9 mouse cellular contexts compared by ENCODE assay signal in the genomic region with DNA sequence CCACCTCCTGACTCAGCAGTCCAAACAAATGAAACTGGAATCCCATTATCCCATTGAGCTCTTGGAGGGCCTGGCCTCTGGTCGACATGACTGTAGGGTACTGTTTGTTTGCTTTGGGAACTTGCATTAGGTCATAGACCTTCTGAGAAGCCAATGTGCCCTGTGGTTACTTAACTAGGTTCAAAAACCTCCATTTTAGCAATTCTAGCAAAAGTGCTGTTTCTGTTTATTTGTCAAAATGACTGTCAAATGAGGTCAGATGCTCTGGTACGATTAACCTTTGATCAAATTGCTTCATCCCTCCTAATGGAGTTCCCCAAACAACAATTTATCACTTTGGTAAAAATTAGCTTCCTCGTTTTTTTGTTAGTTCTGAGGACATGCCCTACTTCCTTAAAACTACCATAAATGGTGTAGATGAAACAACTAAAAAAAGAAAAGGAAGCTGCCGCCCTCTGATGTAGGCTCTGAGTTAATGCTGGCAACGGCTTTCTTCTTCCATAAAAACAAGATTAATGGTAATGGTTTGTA. TPM values are rescaled to one million over a fixed set of nuclear protein-coding genes. Genes with fewer than 3 reads are reported as not detected.
DNase-seq lines count a peak whose midpoint lies in the region; ATAC-seq and TF ChIP-seq lines count a peak whose summit lies in the region.
"Had no signal": no experiment of that assay in that cellular context is flagged by ENCODE, and none has a peak within 500 bp of the region (broad histone marks: within the 10 kb centered on the region; RNA-seq: fewer than 3 reads in every experiment).

No protein-coding gene starts in this region.

- 49% methylated on average over 5 of the region's 5 CpGs for WGBS in embryonic facial prominence, embryonic 13.5 days
- WGBS in limb, embryonic 15.5 days: 31% methylated on average over 5 of the region's 5 CpGs
- 20% methylated on average over 5 of the region's 5 CpGs for WGBS in stomach, embryonic 14.5 days

- no peak for DNase-seq in left cerebral cortex, adult 2 months (ENCODE audit: extremely low spot score in 1 of 2, low spot score in 2 of 2)
- DNase-seq in left cerebral cortex, adult 18-20 months (ENCODE audit: low spot score in 2 of 2): no peak
- no peak for DNase-seq in cerebellum, adult 9-10 months
- no peak for DNase-seq in gastrocnemius, postnatal 4 days (ENCODE audit: low spot score in 2 of 2)
- no peak for DNase-seq in frontal cortex, postnatal 25 days (ENCODE audit: low spot score in 2 of 2)

- intact Hi-C loops in left cerebral cortex, adult 2 months (cut with DNase I): no loop called here

- no peak overlapping the region for H3K4me3 ChIP-seq in left cerebral cortex, adult 2 months
- H3K4me3 ChIP-seq in embryonic facial prominence, embryonic 13.5 days: no peak overlapping the region
- H3K4me3 ChIP-seq in limb, embryonic 15.5 days: no peak overlapping the region
- H3K4me3 ChIP-seq in stomach, embryonic 14.5 days (ENCODE audit: low read depth, low read length): no peak overlapping the region
- H3K4me3 ChIP-seq: neural tube, embryonic 12.5 days had no signal

- H3K9ac ChIP-seq in embryonic facial prominence, embryonic 13.5 days: no peak overlapping the region
- no peak overlapping the region for H3K9ac ChIP-seq in limb, embryonic 15.5 days
- no peak overlapping the region for H3K9ac ChIP-seq in stomach, embryonic 14.5 days (replicated peaks; ENCODE audit: low read depth, low read length)
- H3K9ac ChIP-seq: neural tube, embryonic 12.5 days had no signal

- H3K4me1 ChIP-seq in embryonic facial prominence, embryonic 13.5 days: peaks cover 26% of the 10 kb centered on the region
- H3K4me1 ChIP-seq in limb, embryonic 15.5 days: peaks cover 32% of the 10 kb centered on the region
- H3K4me1 ChIP-seq in stomach, embryonic 14.5 days (ENCODE audit: control insufficient read depth, insufficient read depth, low read length): peaks cover 23% of the 10 kb centered on the region; the same call in 1 of the 2 replicates

- no peak; the same call in 1 of the 2 replicates for TF ChIP-seq CTCF in left cerebral cortex, adult 2 months (IDR thresholded peaks at IDR 0.05)

- peaks cover 8% of the 10 kb centered on the region; the same call in 1 of the 2 replicates for H3K36me3 ChIP-seq in embryonic facial prominence, embryonic 13.5 days
- H3K36me3 ChIP-seq in limb, embryonic 15.5 days: peaks cover 7% of the 10 kb centered on the region
- H3K36me3 ChIP-seq in stomach, embryonic 14.5 days (ENCODE audit: control insufficient read depth, insufficient read depth, low read length): peaks cover 4% of the 10 kb centered on the region; the same call in 1 of the 2 replicates

- peak overlapping the region; percentile 73 for H3K27ac ChIP-seq in left cerebral cortex, adult 2 months
- H3K27ac ChIP-seq in embryonic facial prominence, embryonic 13.5 days: 0 out of 2 replicates have a peak overlapping the region, but pooled peaks have one; percentile 1
- H3K27ac ChIP-seq in limb, embryonic 15.5 days: 0 out of 2 replicates have a peak overlapping the region, but pooled peaks have one; percentile 38
- peak overlapping the region; percentile 82 for H3K27ac ChIP-seq in stomach, embryonic 14.5 days (ENCODE audit: low read length)
- H3K27ac ChIP-seq: neural tube, embryonic 12.5 days had no signal

- H3K27me3 ChIP-seq in embryonic facial prominence, embryonic 13.5 days: no peaks in the 10 kb centered on the region
- no peaks in the 10 kb centered on the region for H3K27me3 ChIP-seq in limb, embryonic 15.5 days
- no peaks in the 10 kb centered on the region for H3K27me3 ChIP-seq in stomach, embryonic 14.5 days (ENCODE audit: control insufficient read depth, insufficient read depth, low read length)
- H3K27me3 ChIP-seq: neural tube, embryonic 12.5 days had no signal

- no peak overlapping the region for H3K4me2 ChIP-seq in embryonic facial prominence, embryonic 13.5 days
- no peak overlapping the region for H3K4me2 ChIP-seq in limb, embryonic 15.5 days
- 0 out of 2 replicates have a peak overlapping the region, but pooled peaks have one; percentile 7 for H3K4me2 ChIP-seq in stomach, embryonic 14.5 days (replicated peaks; ENCODE audit: low read depth, low read length)
- H3K4me2 ChIP-seq: neural tube, embryonic 12.5 days had no signal

- H3K9me3 ChIP-seq in embryonic facial prominence, embryonic 13.5 days: no peaks in the 10 kb centered on the region
- no peaks in the 10 kb centered on the region for H3K9me3 ChIP-seq in limb, embryonic 15.5 days
- no peaks in the 10 kb centered on the region for H3K9me3 ChIP-seq in stomach, embryonic 14.5 days (ENCODE audit: control insufficient read depth, low read depth, low read length)
- H3K9me3 ChIP-seq: neural tube, embryonic 12.5 days had no signal

- ATAC-seq in embryonic facial prominence, embryonic 13.5 days (ENCODE audit: insufficient number of reproducible peaks, insufficient read depth, low FRiP score, low TSS enrichment, low read depth): no peak
- ATAC-seq in limb, embryonic 15.5 days (ENCODE audit: insufficient number of reproducible peaks, low FRiP score, low TSS enrichment, low read depth): no peak
- ATAC-seq in stomach, embryonic 14.5 days (ENCODE audit: insufficient number of reproducible peaks, insufficient read depth, low FRiP score, low read depth): no peak

RNA-seq across cellular contexts. Expression of gene Gpx1, which starts 3.7 kb away (rescaled TPM):
- 10 to 100 TPM; 90.0 to 94.1 TPM for total RNA-seq in left cerebral cortex, adult 2 months (2021)
- 100 to 1,000 TPM in 1 of 2 experiments, 10 to 100 TPM in 1; 99.8 to 110 TPM for total RNA-seq in left cerebral cortex, adult 18-20 months (2021)
- polyA plus RNA-seq in embryonic facial prominence, embryonic 13.5 days (2015; fragmentation: Nextera tagmentation; extraction: Ambion mirVana): 775 and 811 TPM in 2 replicates
- 621 and 657 TPM in 2 replicates for polyA plus RNA-seq in limb, embryonic 15.5 days (2015; fragmentation: Nextera tagmentation; extraction: Ambion mirVana)
- polyA plus RNA-seq in stomach, embryonic 14.5 days (2014; fragmentation: Nextera tagmentation; extraction: Ambion mirVana): 676 and 679 TPM in 2 replicates
- 100 to 1,000 TPM in 1 of 2 experiments, 10 to 100 TPM in 1; 91.8 to 108 TPM for total RNA-seq in gastrocnemius, postnatal 4 days (2021)

RNA-seq across cellular contexts. Expression of gene Usp4, which starts 5.3 kb away (rescaled TPM):
- total RNA-seq in left cerebral cortex, adult 2 months (2021): 100 to 1,000 TPM; 122 to 124 TPM
- 100 to 1,000 TPM; 123 to 125 TPM for total RNA-seq in left cerebral cortex, adult 18-20 months (2021)
- polyA plus RNA-seq in embryonic facial prominence, embryonic 13.5 days (2015; fragmentation: Nextera tagmentation; extraction: Ambion mirVana): 106 and 110 TPM in 2 replicates
- 99.6 and 108 TPM in 2 replicates for polyA plus RNA-seq in limb, embryonic 15.5 days (2015; fragmentation: Nextera tagmentation; extraction: Ambion mirVana)
- polyA plus RNA-seq in stomach, embryonic 14.5 days (2014; fragmentation: Nextera tagmentation; extraction: Ambion mirVana): 102 and 103 TPM in 2 replicates
- total RNA-seq in gastrocnemius, postnatal 4 days (2021): 10 to 100 TPM; 77.2 to 93.2 TPM

RNA-seq across cellular contexts. Expression of gene Tcta, which starts 36.4 kb away (rescaled TPM):
- 10 to 100 TPM; 29.3 to 35.4 TPM for total RNA-seq in left cerebral cortex, adult 2 months (2021)
- total RNA-seq in left cerebral cortex, adult 18-20 months (2021): 10 to 100 TPM; 30.3 to 32.0 TPM
- polyA plus RNA-seq in embryonic facial prominence, embryonic 13.5 days (2015; fragmentation: Nextera tagmentation; extraction: Ambion mirVana): 31.5 and 34.2 TPM in 2 replicates
- polyA plus RNA-seq in limb, embryonic 15.5 days (2015; fragmentation: Nextera tagmentation; extraction: Ambion mirVana): 44.3 and 47.6 TPM in 2 replicates
- 37.9 and 43.3 TPM in 2 replicates for polyA plus RNA-seq in stomach, embryonic 14.5 days (2014; fragmentation: Nextera tagmentation; extraction: Ambion mirVana)
- 10 to 100 TPM; 24.7 to 33.9 TPM for total RNA-seq in gastrocnemius, postnatal 4 days (2021)

RNA-seq across cellular contexts. Expression of gene Rhoa, which starts 36.4 kb away (rescaled TPM):
- 100 to 1,000 TPM; 154 to 159 TPM for total RNA-seq in left cerebral cortex, adult 2 months (2021)
- 100 to 1,000 TPM; 159 to 170 TPM for total RNA-seq in left cerebral cortex, adult 18-20 months (2021)
- 437 and 448 TPM in 2 replicates for polyA plus RNA-seq in embryonic facial prominence, embryonic 13.5 days (2015; fragmentation: Nextera tagmentation; extraction: Ambion mirVana)
- polyA plus RNA-seq in limb, embryonic 15.5 days (2015; fragmentation: Nextera tagmentation; extraction: Ambion mirVana): 470 and 473 TPM in 2 replicates
- polyA plus RNA-seq in stomach, embryonic 14.5 days (2014; fragmentation: Nextera tagmentation; extraction: Ambion mirVana): 308 and 334 TPM in 2 replicates
- 100 to 1,000 TPM; 272 TPM for total RNA-seq in gastrocnemius, postnatal 4 days (2021)

RNA-seq across cellular contexts. Expression of gene Amt, which starts 45.7 kb away (rescaled TPM):
- total RNA-seq in left cerebral cortex, adult 2 months (2021): 10 to 100 TPM; 32.1 to 38.0 TPM
- 10 to 100 TPM; 29.8 to 32.8 TPM for total RNA-seq in left cerebral cortex, adult 18-20 months (2021)
- 12.5 and 15.3 TPM in 2 replicates for polyA plus RNA-seq in embryonic facial prominence, embryonic 13.5 days (2015; fragmentation: Nextera tagmentation; extraction: Ambion mirVana)
- polyA plus RNA-seq in limb, embryonic 15.5 days (2015; fragmentation: Nextera tagmentation; extraction: Ambion mirVana): 8.3 and 9.5 TPM in 2 replicates
- polyA plus RNA-seq in stomach, embryonic 14.5 days (2014; fragmentation: Nextera tagmentation; extraction: Ambion mirVana): 21.3 and 27.4 TPM in 2 replicates
- total RNA-seq in gastrocnemius, postnatal 4 days (2021): 1 to 10 TPM; 2.4 to 3.1 TPM

Comparison
In these comparisons a context has a peak if more than half of its experiments do, and no peak if none do; other contexts are left out.
1. H3K27ac ChIP-seq: peak in every context shown above with its lines; median percentile 82 in stomach, embryonic 14.5 days; 73 in left cerebral cortex, adult 2 months; 38 in limb, embryonic 15.5 days; 1 in embryonic facial prominence, embryonic 13.5 days.